Mouse (Mus musculus): ENCODE results near the gene Gm11733.

- TF ChIP-seq GATA1 (IDR thresholded peaks at IDR 0.05; ENCODE audit: borderline replicate concordance, low read length) (no peak), FLI1 (IDR thresholded peaks at IDR 0.05; ENCODE audit: low read length) (no peak)
Measured at GRCm38 (mm10) chr11:117440865-117441425, 43.2 kb upstream of the Gm11733 start.

Data from megakaryocyte, embryonic 14.5 days (primary cell).